Mouse (Mus musculus) mouse embryonic stem cell (cell line): Measurements from ENCODE around the gene Zic5.
"Not testable (repeated sequence)": the region's sequence is repeated elsewhere in the genome, so short reads cannot be mapped to it uniquely, and the experiment has no call there.

Source experiments
- in situ Hi-C, 2 experiments: fragments of 300-500 bp; cut with MboI; formaldehyde crosslinking; loops; 1 replicate in 1 of 2; 3 replicates in 1 of 2; pipeline ENCODE4 v1.14.3; 2019 to 2020; ENCODE audit warnings: low sequenced_read_pairs in 2 of 2, low pct_unique_long_range_greater_than_20kb in 1 of 2, mixed read lengths in 1 of 2; ENCODE audit not compliant: unreplicated experiment in 1 of 2

Zic5 gene

DNA sequence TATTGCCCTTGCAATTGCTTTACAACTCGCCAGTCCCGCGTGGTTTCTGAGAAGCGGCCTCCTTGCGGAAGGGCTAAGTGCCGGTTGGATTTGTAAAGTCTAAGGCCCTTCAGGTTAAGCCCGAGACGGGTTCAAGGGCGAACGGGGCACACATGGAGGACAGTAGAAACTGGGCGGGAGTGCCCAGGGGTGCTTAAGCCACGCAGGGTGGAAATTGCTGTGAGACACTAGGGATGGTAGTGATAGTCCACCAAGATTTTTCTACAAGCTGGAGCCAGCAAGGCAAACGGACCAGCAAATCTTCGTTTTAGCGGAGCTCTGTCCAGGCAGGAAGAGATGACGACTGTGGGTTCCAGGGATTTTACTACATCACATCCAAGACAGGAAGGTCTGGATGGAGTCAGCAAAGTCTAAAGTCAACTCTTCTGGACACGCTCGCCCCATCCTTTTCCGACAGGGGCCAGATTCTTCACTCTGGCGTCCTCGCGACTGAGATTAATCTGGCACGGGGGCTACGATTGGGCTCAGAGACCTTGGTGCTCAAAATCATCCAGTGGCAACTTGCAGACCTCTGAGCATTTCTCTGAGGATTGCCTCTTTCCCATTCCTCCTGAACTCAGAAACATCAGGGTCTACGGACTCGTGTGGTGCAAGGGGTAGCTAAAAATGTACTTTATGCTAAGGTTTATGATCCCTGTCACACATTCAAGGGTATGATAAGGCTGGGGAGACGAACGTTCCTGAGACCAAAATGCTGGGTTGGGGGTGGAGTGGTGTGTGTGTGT lies 3.7 kb upstream of the Zic5 start:
- in situ Hi-C loops: no loop called here

- in situ Hi-C loops: no loop called here
Observed at GRCm38 (mm10) chr14:122467926-122468841, 2.7 kb upstream of the Zic5 start.

DNA sequence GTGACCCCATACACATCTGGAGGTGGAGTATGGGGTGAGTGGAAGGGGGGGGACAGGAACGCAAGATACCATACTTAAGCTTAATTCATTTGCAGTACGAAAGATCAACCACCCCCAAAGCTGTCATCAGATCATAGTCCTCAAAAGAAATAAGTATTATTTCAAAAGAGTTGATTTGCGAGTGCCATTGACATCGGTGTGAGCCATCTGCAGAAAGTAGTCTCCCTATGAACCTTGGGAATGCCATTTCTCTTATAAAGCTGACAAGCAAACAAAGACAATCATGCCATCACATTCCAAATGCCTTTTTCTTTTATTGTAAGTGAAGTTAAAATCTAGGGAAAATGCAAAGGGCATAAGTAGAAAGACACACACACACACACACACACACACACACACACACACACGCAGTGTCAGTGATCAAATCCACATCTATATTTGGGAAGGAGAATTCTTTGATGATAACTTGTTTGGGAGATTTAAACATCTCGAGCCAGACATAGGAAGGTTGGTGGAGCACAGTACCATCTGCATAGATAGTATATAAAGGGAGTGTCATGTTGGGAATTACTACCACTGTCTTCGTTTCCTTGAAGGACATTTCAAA lies 1.4 kb upstream of the Zic5 start:
- in situ Hi-C loops: no loop called here

GRCm38 (mm10) chr14:122465931-122466490 lies 534 bp upstream of the Zic5 start:
- in situ Hi-C loops: no loop called here

DNA sequence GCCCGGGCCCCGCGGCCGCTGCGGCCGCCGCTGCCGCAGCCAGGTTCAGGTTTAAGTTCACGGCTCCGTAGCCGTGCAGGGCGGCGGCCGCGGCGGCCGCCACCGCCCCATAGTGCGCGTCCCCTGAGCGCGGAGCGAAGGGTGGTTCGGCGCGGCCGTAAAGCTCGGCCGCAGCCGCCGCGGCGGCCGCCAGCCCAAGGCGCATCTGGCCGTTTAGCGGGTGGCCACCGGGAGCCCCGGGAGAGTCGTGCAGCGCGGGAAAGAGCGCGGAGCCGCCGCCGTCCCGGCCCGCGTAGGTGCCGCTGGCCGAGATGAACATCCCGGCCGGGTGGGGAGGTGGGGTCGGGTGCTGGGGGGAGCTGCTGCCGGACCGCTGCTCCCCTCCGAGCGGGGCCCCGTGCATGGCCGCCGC lies 1.1 kb downstream of the Zic5 start:
- in situ Hi-C loops: no loop called here

DNA sequence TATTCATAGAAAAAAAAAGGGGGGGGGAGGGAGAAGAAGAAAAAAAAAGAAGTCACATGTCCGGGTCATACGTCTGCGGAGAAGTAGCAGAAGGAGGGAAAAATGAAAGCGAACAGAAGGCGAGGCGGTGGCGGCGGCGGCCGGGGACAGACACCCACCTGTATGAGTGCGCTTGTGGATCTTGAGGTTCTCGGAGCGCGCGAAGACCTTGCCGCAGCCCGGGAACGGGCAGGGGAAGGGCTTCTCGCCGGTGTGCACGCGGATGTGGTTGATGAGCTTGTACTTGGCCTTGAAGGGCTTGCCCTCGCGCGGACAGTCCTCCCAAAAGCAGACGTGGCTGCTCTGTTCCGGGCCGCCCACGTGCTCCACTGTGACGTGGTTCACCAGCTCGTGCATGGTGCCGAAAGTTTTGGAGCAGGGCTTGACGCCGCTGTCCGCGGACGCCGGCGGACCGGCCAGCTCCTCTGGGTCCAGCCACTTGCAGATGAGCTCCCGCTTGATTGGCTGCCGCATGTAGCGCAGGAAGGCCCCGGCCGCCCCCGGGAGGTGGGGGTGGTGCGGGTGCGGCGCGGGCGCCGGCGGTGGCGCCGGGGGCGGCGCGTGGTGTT lies 1.6 kb downstream of the Zic5 start:
- in situ Hi-C loops: not testable (repeated sequence)

- in situ Hi-C loops: no loop called here
Observed at GRCm38 (mm10) chr14:122463080-122463691, 2.3 kb downstream of the Zic5 start.

DNA sequence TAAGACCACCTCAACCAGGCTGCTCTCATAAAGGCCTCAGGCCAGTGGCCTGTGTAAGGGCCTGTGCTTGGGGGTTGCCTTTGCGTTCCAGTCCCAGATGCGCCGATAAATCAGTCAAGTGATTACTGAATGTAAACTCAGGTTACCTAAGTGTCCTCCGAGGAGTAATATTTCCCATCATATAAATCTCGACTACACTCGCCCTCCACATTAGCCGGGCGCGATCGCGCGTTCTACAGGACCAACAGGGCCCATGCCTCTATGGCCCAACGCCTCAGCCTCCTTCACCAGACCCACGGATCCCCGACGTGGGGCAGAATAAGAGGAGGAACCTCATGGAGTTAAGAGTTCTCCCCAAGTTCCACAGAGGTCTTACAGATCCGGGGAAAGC lies 2.8 kb downstream of the Zic5 start:
- in situ Hi-C loops: no loop called here

GRCm38 (mm10) chr14:122461966-122462365 lies 3.5 kb downstream of the Zic5 start:
- in situ Hi-C loops: no loop called here

GRCm38 (mm10) chr14:122461500-122461899 lies 4.0 kb downstream of the Zic5 start:
- in situ Hi-C loops: no loop called here

DNA sequence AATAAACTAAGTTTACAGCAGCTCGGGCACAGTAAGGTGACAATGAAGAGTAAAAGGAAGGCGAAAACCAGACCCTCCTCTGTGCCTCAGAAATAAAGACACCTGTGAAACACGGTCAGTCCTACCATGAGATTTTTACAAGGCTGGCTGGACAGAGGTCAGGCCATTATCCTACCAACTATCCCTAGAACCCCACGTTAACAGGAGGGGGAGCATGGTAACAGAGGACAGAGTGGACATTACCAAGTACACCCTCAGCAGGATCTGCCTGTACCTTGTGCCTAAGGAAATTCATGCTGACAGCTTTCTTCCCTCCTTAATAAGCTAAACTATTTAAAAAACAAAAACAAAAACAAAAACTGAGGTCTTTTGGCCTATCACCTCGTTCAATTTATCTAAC lies 5.3 kb downstream of the Zic5 start:
- in situ Hi-C loops: no loop called here

DNA sequence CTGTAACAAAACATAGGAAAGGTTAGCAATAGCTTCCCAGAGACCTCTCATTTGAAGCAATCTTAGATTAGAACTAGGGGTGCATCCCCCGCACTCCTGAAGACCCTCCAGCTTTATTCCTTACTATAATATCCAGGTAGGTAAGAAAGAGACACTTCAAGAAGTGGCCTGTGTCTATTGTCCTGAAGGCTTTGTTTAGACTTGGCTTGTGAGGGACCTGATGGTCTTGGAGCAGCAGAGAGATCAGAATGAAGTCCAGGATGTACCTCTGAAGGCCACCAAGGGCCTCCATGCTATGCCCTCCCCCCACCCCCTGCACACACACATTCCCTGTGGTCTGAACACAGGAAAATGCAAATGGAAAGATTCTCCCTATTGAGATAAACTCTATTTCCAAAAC lies 5.7 kb downstream of the Zic5 start:
- in situ Hi-C loops: no loop called here

- in situ Hi-C loops: not testable (repeated sequence)
Observed at GRCm38 (mm10) chr14:122459332-122459731, 6.1 kb downstream of the Zic5 start.

DNA sequence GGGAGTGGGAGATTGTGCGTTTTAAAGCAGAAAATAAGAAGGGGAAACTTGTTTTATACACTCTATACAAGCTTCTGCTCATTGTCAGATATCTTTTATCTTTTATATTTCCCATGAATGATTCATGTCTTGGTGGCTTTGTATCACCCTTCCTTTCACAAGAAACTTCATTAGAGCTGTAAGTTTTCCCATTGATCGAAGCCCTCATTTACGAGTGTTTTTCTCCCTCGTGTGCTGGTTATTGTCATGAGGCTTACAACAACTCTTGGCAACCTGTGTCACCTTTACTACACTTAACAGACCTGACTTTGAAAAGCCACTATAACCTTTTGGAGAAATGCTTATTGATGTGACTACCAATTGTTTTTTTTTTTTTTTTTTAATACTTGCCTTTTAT lies 9.9 kb downstream of the Zic5 start:
- in situ Hi-C loops: no loop called here

DNA sequence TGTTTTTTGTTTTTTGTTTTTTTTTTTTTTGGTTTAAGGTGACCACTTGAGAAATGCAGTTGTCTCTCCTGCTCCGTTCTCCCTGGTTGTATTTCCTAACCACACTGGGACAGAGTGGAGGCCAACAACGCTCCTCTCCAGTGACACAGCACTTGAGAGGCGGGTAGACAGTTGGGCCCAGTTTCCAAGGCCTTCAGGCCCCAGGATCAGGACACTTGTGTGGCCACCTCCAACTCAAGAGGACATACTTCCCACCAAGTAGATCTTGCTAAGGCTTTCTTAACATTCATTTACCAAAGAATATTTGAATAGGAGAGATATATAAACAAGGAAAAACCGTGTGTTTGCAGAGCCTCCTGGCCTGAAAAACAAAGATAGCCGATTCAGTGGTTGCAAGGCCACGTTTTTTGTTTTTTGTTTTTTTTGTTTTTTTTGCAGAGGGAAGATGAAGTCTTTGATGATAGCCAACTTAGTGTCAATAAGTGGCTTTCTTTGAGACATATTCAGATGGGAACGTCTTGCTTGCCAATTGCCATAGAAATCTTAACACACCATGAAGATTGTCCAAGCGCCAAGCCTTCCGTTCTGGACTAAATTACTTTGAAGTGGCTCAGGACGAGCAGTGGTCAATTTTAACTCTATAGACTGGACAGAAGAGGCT lies 10.4 kb downstream of the Zic5 start:
- in situ Hi-C loops: no loop called here

DNA sequence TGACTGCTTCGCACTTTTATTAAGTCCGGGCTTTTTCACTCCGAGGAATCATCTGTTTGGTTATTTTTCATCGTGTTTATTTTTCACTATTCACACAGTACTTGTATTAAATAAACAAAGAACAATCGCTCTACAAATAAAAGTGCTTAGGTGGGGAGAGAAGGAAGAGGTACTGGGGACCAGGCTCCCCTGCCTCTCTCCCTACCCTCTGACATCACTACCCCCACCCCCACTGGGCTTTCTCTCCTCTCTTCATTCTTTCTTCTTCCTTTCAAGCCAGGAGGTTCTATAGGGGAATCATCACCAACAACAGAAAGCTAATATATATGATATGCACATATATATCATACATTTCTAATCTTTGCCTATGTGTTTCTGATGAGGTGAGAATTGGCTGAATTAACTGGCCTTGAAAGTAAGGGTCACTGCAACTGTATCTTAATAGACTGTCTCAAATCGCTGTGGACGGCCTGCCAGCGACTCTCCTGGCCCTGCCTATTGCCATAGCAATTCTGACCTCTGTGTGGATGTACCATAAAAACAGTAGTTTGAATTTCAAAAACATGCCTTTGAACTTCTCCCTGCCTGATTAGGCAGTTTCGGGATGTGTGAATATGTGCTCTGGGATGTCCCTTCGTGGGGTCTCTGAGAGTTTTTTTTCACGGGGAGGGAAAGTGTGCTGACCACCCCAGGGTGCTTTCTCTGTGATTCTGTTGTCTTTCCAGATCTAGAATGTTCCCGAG lies 11.3 kb downstream of the Zic5 start:
- in situ Hi-C loops: no loop called here

DNA sequence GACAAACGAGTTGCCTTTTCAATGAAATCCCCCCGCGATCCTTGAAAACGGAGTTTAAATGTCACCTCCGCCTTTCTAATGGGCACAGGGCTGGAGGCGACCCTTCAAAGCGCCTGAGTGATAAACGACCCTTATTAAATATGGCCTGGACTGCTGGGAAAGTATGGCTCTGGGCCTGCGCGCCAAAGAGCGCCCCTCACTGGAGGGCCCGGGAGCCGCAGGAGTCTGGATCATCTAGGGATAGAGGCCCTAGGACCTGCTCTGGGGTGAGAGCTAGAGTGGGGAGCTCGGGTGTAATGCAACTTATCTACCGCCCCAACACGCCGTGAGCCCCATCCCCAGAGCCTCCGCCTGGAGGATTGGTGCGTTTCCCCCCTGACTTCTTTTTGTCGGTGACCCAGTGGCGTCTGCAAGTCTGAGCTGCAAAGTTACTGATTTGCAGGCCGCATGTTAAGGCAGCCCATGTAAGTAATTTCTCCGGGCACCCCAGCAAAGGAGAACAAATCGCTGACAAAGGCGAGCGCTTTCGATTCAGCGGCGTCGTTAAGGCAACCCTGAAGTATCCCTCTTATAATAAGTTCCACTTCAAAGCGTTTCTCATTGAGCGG lies 12.0 kb downstream of the Zic5 start:
- in situ Hi-C loops: no loop called here
